Mouse (Mus musculus): ENCODE results near the gene Pbdc1.
"Not testable (repeated sequence)": the region's sequence is repeated elsewhere in the genome, so short reads cannot be mapped to it uniquely, and the experiment has no call there.

Gene Pbdc1

GRCm38 (mm10) chrX:105079615-105080092, at the start of gene Pbdc1:
Gene Pbdc1 (plus strand): TSS chrX:105079756.
- peak; percentile 94 for DNase-seq (ENCODE audit: low read depth, low spot score)

GRCm38 (mm10) chrX:105037666-105038065, 41.9 kb upstream of the Pbdc1 start:
- peak; percentile 3 for DNase-seq (ENCODE audit: low read depth, low spot score)

- no peak for DNase-seq (ENCODE audit: low read depth, low spot score)
Observed at GRCm38 (mm10) chrX:105064294-105064693, 15.3 kb upstream of the Pbdc1 start.

- no peak for DNase-seq (ENCODE audit: low read depth, low spot score)
Observed at GRCm38 (mm10) chrX:105064801-105065200, 14.8 kb upstream of the Pbdc1 start.

- peak; percentile 77 for DNase-seq (ENCODE audit: low read depth, low spot score)
Observed at GRCm38 (mm10) chrX:105069671-105070503, 9.7 kb upstream of the Pbdc1 start.

GRCm38 (mm10) chrX:105079151-105079550, 405 bp upstream of the Pbdc1 start:
- no peak for DNase-seq (ENCODE audit: low read depth, low spot score)

GRCm38 (mm10) chrX:105080096-105080495, 540 bp downstream of the Pbdc1 start:
- DNase-seq (ENCODE audit: low read depth, low spot score) = no peak

- DNase-seq (ENCODE audit: low read depth, low spot score) = not testable (repeated sequence)
Observed at GRCm38 (mm10) chrX:105083013-105083412, 3.5 kb downstream of the Pbdc1 start.

- peak; percentile 64 for DNase-seq (ENCODE audit: low read depth, low spot score)
Observed at GRCm38 (mm10) chrX:105104175-105104574, 24.6 kb downstream of the Pbdc1 start.

- no peak for DNase-seq (ENCODE audit: low read depth, low spot score)
Observed at GRCm38 (mm10) chrX:105114994-105115393, 35.4 kb downstream of the Pbdc1 start.

GRCm38 (mm10) chrX:105120275-105121226, 41.0 kb downstream of the Pbdc1 start, which contains the start of gene Magee1:
Gene Magee1 (plus strand): TSS chrX:105120378.
- DNase-seq (ENCODE audit: low read depth, low spot score) = peak; percentile 83

- DNase-seq (ENCODE audit: low read depth, low spot score) = peak; percentile 85
Observed at GRCm38 (mm10) chrX:105121227-105121865, 41.8 kb downstream of the Pbdc1 start.

GRCm38 (mm10) chrX:105124903-105125302, 45.3 kb downstream of the Pbdc1 start:
- DNase-seq (ENCODE audit: low read depth, low spot score) = peak; percentile 16

GRCm38 (mm10) chrX:105151872-105152461, 72.4 kb downstream of the Pbdc1 start:
- DNase-seq (ENCODE audit: low read depth, low spot score) = no peak

- not testable (repeated sequence) for DNase-seq (ENCODE audit: low read depth, low spot score)
Observed at GRCm38 (mm10) chrX:105165007-105165406, 85.5 kb downstream of the Pbdc1 start.
